Mouse (Mus musculus): ENCODE results near the gene Ano6. TPM values are rescaled to one million over a fixed set of nuclear protein-coding genes. Genes with fewer than 3 reads are reported as not detected.

Gene Ano6
- polyA plus RNA-seq (2016; fragmentation: Nextera tagmentation; extraction: Ambion mirVana) = 51.4 and 52.2 TPM in 2 replicates

GRCm38 (mm10) chr15:95790529-95791071, at the start of gene Ano6:
TSS of gene Ano6 (plus strand) at chr15:95790843.
- H3K4me2 ChIP-seq (replicated peaks) = peak within 1 kb of the TSS; percentile 66
- H3K9me3 ChIP-seq = no peaks in the 10 kb centered on the region
- H3K36me3 ChIP-seq = no peaks in the 10 kb centered on the region
- H3K27ac ChIP-seq = peak within 1 kb of the TSS; percentile 79
- no peaks in the 10 kb centered on the region for H3K27me3 ChIP-seq
- peak; percentile 97 for ATAC-seq (ENCODE audit: insufficient number of reproducible peaks, insufficient read depth, low FRiP score, low TSS enrichment)
- WGBS = under 1% methylated on average over 51 of the region's 51 CpGs
- H3K9ac ChIP-seq = peak within 1 kb of the TSS; percentile 85
- peak within 1 kb of the TSS; percentile 76 for H3K4me3 ChIP-seq
- peaks cover 17% of the 10 kb centered on the region for H3K4me1 ChIP-seq

- Histone ChIP-seq H3K9me3 (no peaks in the 10 kb centered on the region), H3K36me3 (no peaks in the 10 kb centered on the region), H3K27me3 (no peaks in the 10 kb centered on the region), H3K9ac (no peak overlapping the region), H3K27ac (no peak overlapping the region), H3K4me1 (no peaks in the 10 kb centered on the region; the same call in 1 of the 2 replicates), H3K4me2 (replicated peaks) (no peak overlapping the region), H3K4me3 (no peak overlapping the region)
- ATAC-seq (ENCODE audit: insufficient number of reproducible peaks, insufficient read depth, low FRiP score, low TSS enrichment) = no peak
- whole genome bisulfite sequencing = 81% methylated on average over 6 of the region's 6 CpGs
Measured at GRCm38 (mm10) chr15:95742955-95743354, 47.7 kb upstream of the Ano6 start.

- no peak overlapping the region for H3K27ac ChIP-seq
- H3K4me2 ChIP-seq (replicated peaks) = no peak overlapping the region
- no peaks in the 10 kb centered on the region for H3K36me3 ChIP-seq
- no peaks in the 10 kb centered on the region for H3K9me3 ChIP-seq
- H3K27me3 ChIP-seq = no peaks in the 10 kb centered on the region
- no peaks in the 10 kb centered on the region; the same call in 1 of the 2 replicates for H3K4me1 ChIP-seq
- 80% methylated on average over 2 of the region's 2 CpGs for WGBS
- no peak overlapping the region for H3K4me3 ChIP-seq
- H3K9ac ChIP-seq = no peak overlapping the region
- ATAC-seq (ENCODE audit: insufficient number of reproducible peaks, insufficient read depth, low FRiP score, low TSS enrichment) = no peak
Measured at GRCm38 (mm10) chr15:95743856-95744255, 46.8 kb upstream of the Ano6 start.

DNA sequence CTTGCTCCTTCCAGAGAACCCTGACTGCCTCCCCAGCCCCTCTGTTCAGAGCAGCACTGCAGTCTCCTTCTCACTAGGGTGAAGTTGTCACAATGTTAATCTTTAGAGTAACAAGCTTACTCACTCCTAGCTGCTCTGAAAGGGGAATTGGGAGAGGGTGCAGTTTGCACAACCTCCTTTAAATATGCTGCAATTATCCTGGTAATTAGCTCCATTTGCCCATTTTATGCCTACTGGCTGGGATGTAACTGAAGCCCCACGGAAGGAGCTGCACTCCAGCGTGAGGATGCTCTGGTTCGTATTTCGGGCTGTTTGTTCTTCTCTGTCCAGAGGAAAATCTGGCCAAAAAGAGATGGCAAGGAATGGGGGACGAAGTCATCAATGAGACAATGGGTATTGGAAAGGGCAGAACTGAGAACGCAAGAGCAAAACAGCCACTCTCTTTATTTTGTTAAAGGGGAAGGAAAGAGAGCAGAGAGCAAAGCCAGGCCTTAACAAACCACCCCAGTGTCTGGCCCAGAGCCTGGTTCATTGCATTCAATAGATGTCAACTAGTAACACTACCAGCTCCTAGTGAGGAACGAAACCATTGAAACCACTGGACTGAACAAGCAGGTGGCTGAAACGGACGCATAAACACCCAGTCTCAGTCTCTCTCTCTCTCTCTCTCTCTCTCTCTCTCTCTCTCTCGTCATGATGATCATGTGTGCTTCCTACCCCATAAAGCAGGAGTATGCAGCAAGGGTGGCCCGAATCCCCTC, 45.1 kb upstream of the Ano6 start:
- no peaks in the 10 kb centered on the region; the same call in 1 of the 2 replicates for H3K4me1 ChIP-seq
- no peak overlapping the region for H3K4me3 ChIP-seq
- WGBS = 64% methylated on average over 10 of the region's 11 CpGs
- H3K36me3 ChIP-seq = no peaks in the 10 kb centered on the region
- no peak for ATAC-seq (ENCODE audit: insufficient number of reproducible peaks, insufficient read depth, low FRiP score, low TSS enrichment)
- no peak overlapping the region for H3K9ac ChIP-seq
- H3K9me3 ChIP-seq = no peaks in the 10 kb centered on the region
- H3K4me2 ChIP-seq (replicated peaks) = no peak overlapping the region
- H3K27ac ChIP-seq = no peak overlapping the region
- H3K27me3 ChIP-seq = no peaks in the 10 kb centered on the region

- Histone ChIP-seq H3K9ac (no peak overlapping the region), H3K9me3 (no peaks in the 10 kb centered on the region), H3K4me1 (no peaks in the 10 kb centered on the region; the same call in 1 of the 2 replicates), H3K36me3 (no peaks in the 10 kb centered on the region), H3K4me2 (replicated peaks) (no peak overlapping the region), H3K4me3 (no peak overlapping the region), H3K27ac (no peak overlapping the region), H3K27me3 (no peaks in the 10 kb centered on the region)
- no peak for ATAC-seq (ENCODE audit: insufficient number of reproducible peaks, insufficient read depth, low FRiP score, low TSS enrichment)
- WGBS = 79% methylated on average over 5 of the region's 5 CpGs
Measured at GRCm38 (mm10) chr15:95746513-95746912, 44.1 kb upstream of the Ano6 start.

DNA sequence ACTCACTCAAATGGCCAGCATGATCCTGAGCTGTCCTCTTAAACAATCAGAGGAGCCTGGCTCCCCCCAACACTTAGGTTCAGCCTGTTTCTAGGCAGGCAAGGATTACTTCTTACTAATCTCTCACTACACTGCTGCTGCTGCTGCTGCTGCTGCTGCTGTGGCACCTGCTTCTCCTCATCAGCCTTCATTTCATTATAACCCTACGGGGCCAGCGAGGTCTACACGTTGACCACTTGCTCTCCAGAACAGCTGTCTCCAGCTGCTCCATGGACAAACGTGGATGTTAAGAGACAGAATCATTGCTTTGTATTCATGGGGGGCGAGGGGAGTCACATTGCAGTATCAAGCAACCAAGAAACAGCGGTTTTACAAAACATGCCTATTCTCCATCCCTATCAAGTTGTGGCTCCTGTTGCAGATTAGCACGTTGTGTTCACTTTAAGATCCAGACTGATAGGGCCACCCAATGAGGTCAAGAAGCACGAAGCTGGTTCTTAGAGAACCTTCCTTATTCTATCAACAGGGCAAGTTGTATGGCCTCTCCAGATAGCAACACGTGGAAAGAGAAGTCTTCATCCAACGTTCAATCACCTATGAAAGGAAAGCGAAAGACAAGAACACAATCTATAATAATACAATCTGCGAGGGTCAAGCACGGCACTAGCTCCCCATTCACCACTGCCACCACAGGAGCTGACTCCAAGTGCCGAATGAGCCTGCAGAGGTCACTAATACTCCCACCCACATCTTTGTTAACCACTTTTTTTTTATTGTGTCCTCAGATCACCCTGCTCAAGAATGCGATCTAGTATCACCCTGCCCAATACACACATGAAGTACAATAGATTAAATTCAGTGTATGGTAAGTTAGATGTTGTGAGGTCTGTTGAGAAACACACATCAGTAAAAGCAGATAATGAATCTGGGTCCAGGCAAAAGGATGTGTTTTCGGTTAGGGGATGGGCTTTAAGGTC, 43.4 kb upstream of the Ano6 start:
- no peak overlapping the region for H3K27ac ChIP-seq
- 0 out of 2 replicates have a peak, but pooled peaks have one; percentile 35 for ATAC-seq (ENCODE audit: insufficient number of reproducible peaks, insufficient read depth, low FRiP score, low TSS enrichment)

GRCm38 (mm10) chr15:95749216-95749615, 41.4 kb upstream of the Ano6 start:
- Histone ChIP-seq H3K4me3 (no peak overlapping the region), H3K27me3 (no peaks in the 10 kb centered on the region), H3K4me2 (replicated peaks) (no peak overlapping the region), H3K9ac (no peak overlapping the region), H3K36me3 (no peaks in the 10 kb centered on the region), H3K9me3 (no peaks in the 10 kb centered on the region), H3K4me1 (no peaks in the 10 kb centered on the region; the same call in 1 of the 2 replicates), H3K27ac (no peak overlapping the region)
- WGBS = 79% methylated on average over 5 of the region's 5 CpGs
- no peak for ATAC-seq (ENCODE audit: insufficient number of reproducible peaks, insufficient read depth, low FRiP score, low TSS enrichment)

More for the DNA sequence above, 43.4 kb upstream of the Ano6 start:
- Histone ChIP-seq H3K4me1 (no peaks in the 10 kb centered on the region; the same call in 1 of the 2 replicates), H3K4me3 (no peak overlapping the region), H3K4me2 (replicated peaks) (no peak overlapping the region), H3K27me3 (no peaks in the 10 kb centered on the region), H3K36me3 (no peaks in the 10 kb centered on the region), H3K9ac (no peak overlapping the region), H3K9me3 (no peaks in the 10 kb centered on the region)
- WGBS = 83% methylated on average over 16 of the region's 16 CpGs

GRCm38 (mm10) chr15:95750038-95750437, 40.6 kb upstream of the Ano6 start:
- Histone ChIP-seq H3K27ac (no peak overlapping the region), H3K9ac (no peak overlapping the region), H3K36me3 (no peaks in the 10 kb centered on the region), H3K4me2 (replicated peaks) (no peak overlapping the region), H3K4me1 (no peaks in the 10 kb centered on the region; the same call in 1 of the 2 replicates), H3K27me3 (no peaks in the 10 kb centered on the region), H3K4me3 (no peak overlapping the region), H3K9me3 (no peaks in the 10 kb centered on the region)
- WGBS = 90% methylated on average over 21 of the region's 21 CpGs
- no peak for ATAC-seq (ENCODE audit: insufficient number of reproducible peaks, insufficient read depth, low FRiP score, low TSS enrichment)

- ATAC-seq (ENCODE audit: insufficient number of reproducible peaks, insufficient read depth, low FRiP score, low TSS enrichment) = no peak
- H3K27ac ChIP-seq = no peak overlapping the region
- no peak overlapping the region for H3K4me2 ChIP-seq (replicated peaks)
- no peak overlapping the region for H3K4me3 ChIP-seq
- H3K36me3 ChIP-seq = no peaks in the 10 kb centered on the region
- no peaks in the 10 kb centered on the region for H3K4me1 ChIP-seq
- WGBS = 74% methylated on average over 8 of the region's 8 CpGs
- no peaks in the 10 kb centered on the region for H3K27me3 ChIP-seq
- H3K9me3 ChIP-seq = no peaks in the 10 kb centered on the region
- no peak overlapping the region for H3K9ac ChIP-seq
Measured at GRCm38 (mm10) chr15:95751832-95752676, 38.6 kb upstream of the Ano6 start.

DNA sequence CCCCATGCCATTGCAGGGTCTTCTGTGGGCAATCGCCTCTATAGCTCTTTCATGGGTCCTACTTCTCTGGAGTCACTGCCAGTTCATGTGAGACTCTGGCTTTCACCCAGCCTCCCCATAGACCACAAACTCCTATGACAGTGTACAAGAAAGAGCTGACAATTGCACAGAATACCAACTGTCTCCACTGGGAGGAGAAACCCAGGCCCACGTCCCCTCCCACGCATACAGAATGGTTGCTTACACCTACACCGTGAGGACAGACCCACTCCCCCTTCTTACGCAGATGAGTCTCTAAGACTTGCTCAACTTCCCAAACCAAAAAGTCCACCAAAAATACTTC, 38.0 kb upstream of the Ano6 start:
- H3K4me1 ChIP-seq = no peaks in the 10 kb centered on the region
- no peaks in the 10 kb centered on the region for H3K27me3 ChIP-seq
- H3K27ac ChIP-seq = no peak overlapping the region
- H3K4me3 ChIP-seq = no peak overlapping the region
- no peaks in the 10 kb centered on the region for H3K36me3 ChIP-seq
- no peaks in the 10 kb centered on the region for H3K9me3 ChIP-seq
- H3K4me2 ChIP-seq (replicated peaks) = no peak overlapping the region
- 87% methylated on average over 5 of the region's 5 CpGs for WGBS
- ATAC-seq (ENCODE audit: insufficient number of reproducible peaks, insufficient read depth, low FRiP score, low TSS enrichment) = no peak
- H3K9ac ChIP-seq = no peak overlapping the region

GRCm38 (mm10) chr15:95753031-95753430, 37.6 kb upstream of the Ano6 start:
- Histone ChIP-seq H3K9ac (no peak overlapping the region), H3K9me3 (no peaks in the 10 kb centered on the region), H3K4me1 (no peaks in the 10 kb centered on the region), H3K4me3 (no peak overlapping the region), H3K27ac (no peak overlapping the region), H3K36me3 (no peaks in the 10 kb centered on the region), H3K4me2 (replicated peaks) (no peak overlapping the region), H3K27me3 (no peaks in the 10 kb centered on the region)
- WGBS = 72% methylated on average over 5 of the region's 5 CpGs
- no peak for ATAC-seq (ENCODE audit: insufficient number of reproducible peaks, insufficient read depth, low FRiP score, low TSS enrichment)

All from embryonic facial prominence, embryonic 12.5 days (tissue).